Mouse (Mus musculus) CD4-positive, CD25-positive, alpha-beta regulatory T cell (primary cell): ENCODE measurements around the gene Adam3. TPM values are rescaled to one million over a fixed set of nuclear protein-coding genes. Genes with fewer than 3 reads are reported as not detected.

Experiments used
- polyA plus RNA-seq: library from polyadenylated mRNA; unstranded; fragments of 100-300 nt; shearing (Covaris generic); gene quantifications from one replicate; pipeline ENCODE4 v1.2.1, GENCODE M21; 2017

The Adam3 gene
- not detected for polyA plus RNA-seq

GRCm38 (mm10) chr8:24725630-24726029, at the start of gene Adam3:
Adam3 (minus strand) TSS chr8:24725852.

Other genes with a start within 250 kb of the Adam3 start
- gene Adam5, start 98.5 kb upstream of the Adam3 start, polyA plus RNA-seq, result not detected